Mouse (Mus musculus) liver, embryonic 12.5 days (tissue): Measurements from ENCODE around the gene Neurl4. TPM values are rescaled to one million over a fixed set of nuclear protein-coding genes. Genes with fewer than 3 reads are reported as not detected.
"Not testable (repeated sequence)": the region's sequence is repeated elsewhere in the genome, so short reads cannot be mapped to it uniquely, and the experiment has no call there.

Experiments
- ATAC-seq: fragments of 200-750 bp; cut with Nextera tagmentation; 2 replicates; pipeline ENCODE4 v1.8.0; 2017; ENCODE audit warnings: moderate number of reproducible peaks, mild to moderate bottlenecking, moderate library complexity
- H3K27ac ChIP-seq: fragments of 300-500 bp; sonication (generic); 2 replicates; pipeline ENCODE4 v1.5.1; 2016; ENCODE audit warnings: mild to moderate bottlenecking
- H3K27me3 ChIP-seq: fragments of 300-500 bp; sonication (generic); replicated peaks from 2 replicates; pipeline ENCODE4 v1.6.1; 2016; ENCODE audit warnings: mild to moderate bottlenecking, moderate library complexity
- H3K36me3 ChIP-seq: fragments of 300-500 bp; sonication (generic); 2 replicates; pipeline ENCODE4 v1.6.1; 2016; ENCODE audit warnings: mild to moderate bottlenecking, moderate library complexity
- H3K4me1 ChIP-seq: fragments of 300-500 bp; sonication (generic); 2 replicates; pipeline ENCODE4 v1.6.1; 2016
- H3K4me2 ChIP-seq: fragments of 300-500 bp; sonication (generic); 2 replicates; pipeline ENCODE4 v1.6.1; 2016; ENCODE audit warnings: mild to moderate bottlenecking, moderate library complexity
- H3K4me3 ChIP-seq: fragments of 300-500 bp; sonication (generic); 2 replicates; pipeline ENCODE4 v1.5.1; 2016; ENCODE audit warnings: mild to moderate bottlenecking, moderate library complexity
- H3K9ac ChIP-seq: fragments of 300-500 bp; sonication (generic); 2 replicates; pipeline ENCODE4 v1.6.1; 2016; ENCODE audit warnings: mild to moderate bottlenecking, moderate library complexity
- H3K9me3 ChIP-seq: fragments of 300-500 bp; sonication (generic); replicated peaks from 2 replicates; pipeline ENCODE4 v1.6.1; 2016; ENCODE audit warnings: mild to moderate bottlenecking, moderate library complexity
- WGBS: fragments of 180-500 bp; shearing (Covaris S2); methylation state at CpG from one replicate; pipeline ENCODE4 v1.1.7; 2016; ENCODE audit not compliant: insufficient replicate concordance; 5-methylcytosine and 5-hydroxymethylcytosine counted together
- microRNA-seq: library from miRNA; unstranded; fragments of <30 nt; microRNA quantifications from one replicate; pipeline ENCODE4, GENCODE M21; 2017
- polyA plus RNA-seq: library from polyadenylated mRNA; unstranded; fragments of >200 nt; fragmentation: Nextera tagmentation; extraction: Ambion mirVana; gene quantifications from 2 replicates; pipeline ENCODE4 v1.2.1, GENCODE M21; 2016

Neurl4 gene
- polyA plus RNA-seq, 1 experiment from 2014 or later: 5.7 TPM

DNA sequence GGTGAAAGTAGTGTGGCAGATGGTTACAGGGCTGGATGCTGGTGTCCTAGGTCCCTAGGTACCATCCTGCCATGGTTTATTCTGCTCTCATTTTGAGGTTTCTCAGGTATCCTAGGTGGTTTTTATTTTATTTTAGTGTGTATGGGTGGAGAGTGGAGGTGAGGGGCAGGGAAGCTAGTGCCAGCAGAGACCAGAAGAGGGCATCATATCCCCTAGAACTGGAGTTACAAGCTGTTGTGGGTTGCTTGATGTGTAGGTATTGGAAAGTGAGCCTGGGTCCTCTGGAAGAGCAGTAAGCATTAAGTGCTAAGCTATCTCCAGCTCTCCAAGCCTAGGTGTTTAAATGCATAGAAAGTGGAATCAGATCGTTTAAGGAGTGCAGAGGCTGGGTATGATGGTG, 51.4 kb downstream of the Neurl4 start:
- WGBS: 35% methylated on average over 1 of the region's 1 CpGs
- Histone ChIP-seq H3K36me3 (no peaks in the 10 kb centered on the region), H3K4me2 (no peak overlapping the region), H3K9ac (no peak overlapping the region; the same call in 1 of the 2 replicates), H3K4me3 (no peak overlapping the region), H3K4me1 (peaks cover 30% of the 10 kb centered on the region), H3K27ac (no peak overlapping the region), H3K27me3 (peaks cover 62% of the 10 kb centered on the region), H3K9me3 (no peaks in the 10 kb centered on the region)
- ATAC-seq: no peak

GRCm38 (mm10) chr11:69953267-69953915, 52.5 kb downstream of the Neurl4 start:
- 37% methylated on average over 11 of the region's 11 CpGs for WGBS
- Histone ChIP-seq H3K27ac (no peak overlapping the region), H3K4me3 (no peak overlapping the region), H3K4me1 (peaks cover 21% of the 10 kb centered on the region), H3K27me3 (peaks cover 65% of the 10 kb centered on the region), H3K9ac (no peak overlapping the region; the same call in 1 of the 2 replicates), H3K36me3 (no peaks in the 10 kb centered on the region), H3K9me3 (no peaks in the 10 kb centered on the region), H3K4me2 (no peak overlapping the region)
- no peak for ATAC-seq

DNA sequence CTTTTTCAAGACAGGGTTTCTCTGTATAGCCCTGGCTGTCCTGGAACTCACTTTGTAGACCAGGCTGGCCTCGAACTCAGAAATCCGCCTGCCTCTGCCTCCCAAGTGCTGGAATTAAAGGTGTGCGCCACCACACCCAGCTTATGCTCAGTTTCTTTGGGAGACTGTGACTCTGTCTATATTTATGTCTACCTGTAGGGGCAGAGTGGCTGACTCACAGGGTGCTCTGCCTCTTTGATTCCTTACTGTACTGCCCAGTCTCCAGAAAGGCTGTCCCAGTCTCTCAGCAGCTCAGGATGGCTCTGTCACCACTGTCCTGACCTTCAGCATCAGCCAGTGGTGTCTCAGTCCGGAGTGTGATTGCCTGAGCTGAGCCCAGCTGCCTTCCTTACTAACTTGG, 54.7 kb downstream of the Neurl4 start:
- peaks cover 72% of the 10 kb centered on the region for H3K27me3 ChIP-seq
- H3K27ac ChIP-seq, H3K4me2 ChIP-seq, H3K9ac ChIP-seq, H3K36me3 ChIP-seq, H3K4me3 ChIP-seq, H3K9me3 ChIP-seq, ATAC-seq: not testable (repeated sequence)
- peaks cover 11% of the 10 kb centered on the region for H3K4me1 ChIP-seq
- 55% methylated on average over 4 of the region's 4 CpGs for WGBS

DNA sequence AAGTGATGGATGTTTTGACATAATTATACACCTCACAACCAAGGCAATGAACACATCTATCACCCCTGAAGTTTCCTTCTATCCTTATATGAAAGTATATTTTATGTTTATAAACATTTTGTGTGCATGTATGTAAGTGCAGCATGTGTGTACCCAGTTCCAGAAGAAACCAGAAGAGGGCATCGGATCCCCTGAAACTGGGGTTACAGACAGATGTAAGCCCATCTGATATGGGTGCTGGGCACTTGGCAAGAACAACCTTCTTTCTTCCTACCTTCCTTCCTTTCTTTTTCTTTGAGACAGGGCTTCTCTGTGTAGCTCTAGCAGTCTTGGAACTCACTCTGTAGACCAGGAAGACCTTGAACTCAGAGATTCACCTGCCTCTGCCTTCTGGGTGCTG, 55.3 kb downstream of the Neurl4 start:
- no peak overlapping the region for H3K27ac ChIP-seq
- no peak overlapping the region for H3K9ac ChIP-seq
- no peak overlapping the region for H3K4me2 ChIP-seq
- peaks cover 72% of the 10 kb centered on the region for H3K27me3 ChIP-seq
- H3K4me3 ChIP-seq: no peak overlapping the region
- no peaks in the 10 kb centered on the region for H3K9me3 ChIP-seq
- no peaks in the 10 kb centered on the region for H3K36me3 ChIP-seq
- peaks cover 11% of the 10 kb centered on the region for H3K4me1 ChIP-seq
- ATAC-seq: no peak
- 77% methylated on average over 1 of the region's 1 CpGs for WGBS

DNA sequence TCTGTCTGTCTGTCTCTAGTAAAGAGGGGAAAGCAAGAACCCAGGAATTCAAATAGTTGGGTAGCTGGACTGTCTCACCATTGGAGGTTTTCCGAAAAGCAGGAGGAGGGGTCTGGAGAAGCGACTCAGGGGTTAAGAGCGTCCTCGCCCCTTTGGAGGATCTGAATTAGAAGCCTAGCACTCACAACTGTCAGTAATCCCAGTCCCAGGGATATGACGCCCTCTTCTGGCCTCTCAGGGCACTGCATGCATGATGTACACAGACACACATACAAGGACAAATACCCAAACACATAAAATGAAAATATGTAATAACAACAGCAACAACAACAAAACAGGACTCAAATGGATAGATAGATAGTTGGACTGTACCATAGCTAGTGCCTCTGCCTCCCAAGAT, 59.7 kb downstream of the Neurl4 start:
- 31% methylated on average over 5 of the region's 5 CpGs for WGBS
- Histone ChIP-seq H3K4me1 (peaks cover 6% of the 10 kb centered on the region), H3K36me3 (no peaks in the 10 kb centered on the region), H3K27ac (no peak overlapping the region), H3K4me2 (no peak overlapping the region), H3K4me3 (no peak overlapping the region), H3K27me3 (peaks cover 83% of the 10 kb centered on the region), H3K9me3 (no peaks in the 10 kb centered on the region), H3K9ac (no peak overlapping the region)
- no peak for ATAC-seq

- Histone ChIP-seq H3K27me3 (peaks cover 89% of the 10 kb centered on the region), H3K4me2 (no peak overlapping the region), H3K9ac (no peak overlapping the region), H3K4me3 (no peak overlapping the region), H3K9me3 (no peaks in the 10 kb centered on the region), H3K27ac (no peak overlapping the region), H3K36me3 (no peaks in the 10 kb centered on the region), H3K4me1 (peaks cover 18% of the 10 kb centered on the region)
- WGBS: 13% methylated on average over 5 of the region's 5 CpGs
- ATAC-seq: no peak
These were observed 61.0 kb downstream of the Neurl4 start for GRCm38 (mm10) chr11:69961841-69962240.

Small RNA genes lying within 50 kb of the gene (microRNA-seq; reads per million reads assigned to microRNA genes)
- not detected for gene Mir6924

Other genes with a start within 250 kb of the Neurl4 start
- not detected in 2 replicates for gene Sox15, start 245.8 kb upstream of the Neurl4 start, polyA plus RNA-seq
- 38.2 and 39.4 TPM in 2 replicates for gene Mpdu1, start 238.4 kb upstream of the Neurl4 start, polyA plus RNA-seq
- 14.5 and 15.0 TPM in 2 replicates for gene Cd68, start 234.9 kb upstream of the Neurl4 start, polyA plus RNA-seq
- 393 and 408 TPM in 2 replicates for gene Eif4a1, start 228.6 kb upstream of the Neurl4 start, polyA plus RNA-seq
- 53.8 and 56.2 TPM in 2 replicates for gene Senp3, start 219.0 kb upstream of the Neurl4 start, polyA plus RNA-seq
- 0.14 and 0.23 TPM in 2 replicates for gene Tnfsf13, start 215.3 kb upstream of the Neurl4 start, polyA plus RNA-seq
- gene Tnfsf12, start 205.2 kb upstream of the Neurl4 start, polyA plus RNA-seq: 3.3 and 3.6 TPM in 2 replicates
- 0.72 and 0.98 TPM in 2 replicates for gene Tnfsfm13, start 205.0 kb upstream of the Neurl4 start, polyA plus RNA-seq
- gene Polr2a, start 142.4 kb upstream of the Neurl4 start, polyA plus RNA-seq: 17.4 and 20.2 TPM in 2 replicates
- gene Slc35g3, start 139.1 kb upstream of the Neurl4 start, polyA plus RNA-seq: not detected in 2 replicates
- 0.43 and 0.70 TPM in 2 replicates for gene Zbtb4, start 135.2 kb upstream of the Neurl4 start, polyA plus RNA-seq
- 0.63 and 0.64 TPM in 2 replicates for gene Chrnb1, start 105.1 kb upstream of the Neurl4 start, polyA plus RNA-seq
- 0.45 and 0.48 TPM in 2 replicates for gene Fgf11, start 99.2 kb upstream of the Neurl4 start, polyA plus RNA-seq
- gene Tmem102, start 95.4 kb upstream of the Neurl4 start, polyA plus RNA-seq: 0.59 and 0.72 TPM in 2 replicates
- not detected in 2 replicates for gene Gm39566, start 85.8 kb upstream of the Neurl4 start, polyA plus RNA-seq
- gene Spem2, start 82.6 kb upstream of the Neurl4 start, polyA plus RNA-seq: not detected in 2 replicates
- gene Spem1, start 78.9 kb upstream of the Neurl4 start, polyA plus RNA-seq: not detected in 2 replicates
- 1.3 and 1.4 TPM in 2 replicates for gene Nlgn2, start 63.3 kb upstream of the Neurl4 start, polyA plus RNA-seq
- 330 and 338 TPM in 2 replicates for gene Tmem256, start 62.6 kb upstream of the Neurl4 start, polyA plus RNA-seq
- gene Plscr3, start 54.7 kb upstream of the Neurl4 start, polyA plus RNA-seq: 37.0 and 37.7 TPM in 2 replicates
- 1.2 and 1.4 TPM in 2 replicates for gene Tnk1, start 42.3 kb upstream of the Neurl4 start, polyA plus RNA-seq
- gene Tmem95, start 23.1 kb upstream of the Neurl4 start, polyA plus RNA-seq: not detected in 2 replicates
- 1.3 TPM in 2 replicates for gene Kctd11, start 19.7 kb upstream of the Neurl4 start, polyA plus RNA-seq
- 7.6 and 8.1 TPM in 2 replicates for gene Acap1, start 5.5 kb upstream of the Neurl4 start, polyA plus RNA-seq
- 2.3 TPM in 2 replicates for gene 2810408A11Rik, start 85 bp upstream of the Neurl4 start, polyA plus RNA-seq
- 125 TPM in 2 replicates for gene Gps2, start 12.8 kb downstream of the Neurl4 start, polyA plus RNA-seq
- gene Eif5a, start 20.9 kb downstream of the Neurl4 start, polyA plus RNA-seq: 2,199 and 2,266 TPM in 2 replicates
- 0.20 and 0.25 TPM in 2 replicates for gene Ybx2, start 34.7 kb downstream of the Neurl4 start, polyA plus RNA-seq
- gene Slc2a4, start 47.1 kb downstream of the Neurl4 start, polyA plus RNA-seq: 14.9 and 17.0 TPM in 2 replicates
- gene Cldn7, start 63.7 kb downstream of the Neurl4 start, polyA plus RNA-seq: 2.8 and 3.3 TPM in 2 replicates
- gene Ctdnep1, start 80.1 kb downstream of the Neurl4 start, polyA plus RNA-seq: 14.0 and 15.2 TPM in 2 replicates
- gene Elp5, start 81.4 kb downstream of the Neurl4 start, polyA plus RNA-seq: 88.1 and 91.8 TPM in 2 replicates
- gene Gabarap, start 90.1 kb downstream of the Neurl4 start, polyA plus RNA-seq: 260 and 270 TPM in 2 replicates
- gene Phf23, start 94.7 kb downstream of the Neurl4 start, polyA plus RNA-seq: 39.5 and 40.9 TPM in 2 replicates
- 13.4 and 13.7 TPM in 2 replicates for gene Dvl2, start 99.5 kb downstream of the Neurl4 start, polyA plus RNA-seq
- gene Acadvl, start 114.3 kb downstream of the Neurl4 start, polyA plus RNA-seq: 89.9 and 91.3 TPM in 2 replicates
- gene Dlg4, start 115.9 kb downstream of the Neurl4 start, polyA plus RNA-seq: 2.3 and 2.7 TPM in 2 replicates
- gene Asgr1, start 153.0 kb downstream of the Neurl4 start, polyA plus RNA-seq: 0.51 and 0.63 TPM in 2 replicates
- 4.3 and 4.8 TPM in 2 replicates for gene Asgr2, start 191.6 kb downstream of the Neurl4 start, polyA plus RNA-seq
- gene Mgl2, start 229.3 kb downstream of the Neurl4 start, polyA plus RNA-seq: 0.72 and 0.80 TPM in 2 replicates